Mouse (Mus musculus) stomach, embryonic 15.5 days (tissue): Measurements from ENCODE around the gene Vcp. TPM values are rescaled to one million over a fixed set of nuclear protein-coding genes. Genes with fewer than 3 reads are reported as not detected.
A peak's percentile ranks its signal among the peaks of the same experiment; 100 is the strongest.

Experiments used
- ATAC-seq: fragments of 200-750 bp; cut with Nextera tagmentation; 2 replicates; pipeline ENCODE4 v1.8.0; 2017; ENCODE audit warnings: low read depth, moderate number of reproducible peaks, moderate TSS enrichment; ENCODE audit not compliant: insufficient read depth, low FRiP score
- H3K27ac ChIP-seq: fragments of 300-500 bp; sonication (generic); 2 replicates; pipeline ENCODE4 v1.5.1; 2015; ENCODE audit warnings: mild to moderate bottlenecking, inconsistent platforms
- H3K27me3 ChIP-seq: fragments of 300-500 bp; sonication (generic); replicated peaks from 2 replicates; pipeline ENCODE4 v1.6.1; 2015; ENCODE audit warnings: inconsistent platforms
- H3K36me3 ChIP-seq: fragments of 300-500 bp; sonication (generic); 2 replicates; pipeline ENCODE4 v1.6.1; 2015; ENCODE audit warnings: inconsistent platforms
- H3K4me1 ChIP-seq: fragments of 300-500 bp; sonication (generic); 2 replicates; pipeline ENCODE4 v1.6.1; 2015; ENCODE audit warnings: inconsistent platforms
- H3K4me2 ChIP-seq: fragments of 300-500 bp; sonication (generic); 2 replicates; pipeline ENCODE4 v1.6.1; 2015; ENCODE audit warnings: mild to moderate bottlenecking, inconsistent platforms
- H3K4me3 ChIP-seq: fragments of 300-500 bp; sonication (generic); replicated peaks from 2 replicates; pipeline ENCODE4 v1.5.1; 2015; ENCODE audit warnings: inconsistent platforms
- H3K9ac ChIP-seq: fragments of 300-500 bp; sonication (generic); 2 replicates; pipeline ENCODE4 v1.6.1; 2015; ENCODE audit warnings: inconsistent platforms
- H3K9me3 ChIP-seq: fragments of 300-500 bp; sonication (generic); 2 replicates; pipeline ENCODE4 v1.6.1; 2016; ENCODE audit warnings: inconsistent platforms
- WGBS: fragments of 180-500 bp; shearing (Covaris S2); methylation state at CpG from one replicate; pipeline ENCODE4 v1.1.7; 2015; 5-methylcytosine and 5-hydroxymethylcytosine counted together
- polyA plus RNA-seq: library from polyadenylated mRNA; unstranded; fragments of >200 nt; fragmentation: Nextera tagmentation; extraction: Ambion mirVana; gene quantifications from 2 replicates; pipeline ENCODE4 v1.2.1, GENCODE M21; 2015

The Vcp gene
- polyA plus RNA-seq, 1 experiment from 2014 or later, result 430 TPM

GRCm38 (mm10) chr4:43025084-43025960, 25.0 kb upstream of the Vcp start, which contains the start of gene Pigo:
Pigo (minus strand) TSS chr4:43025819.
- 5% methylated on average over 42 of the region's 42 CpGs for WGBS
- H3K9ac ChIP-seq, result peak within 1 kb of the TSS; percentile 51
- peaks cover 12% of the 10 kb centered on the region for H3K4me1 ChIP-seq
- H3K4me2 ChIP-seq, result peak within 1 kb of the TSS; percentile 70
- H3K4me3 ChIP-seq, result peak within 1 kb of the TSS; percentile 64
- H3K9me3 ChIP-seq, result no peaks in the 10 kb centered on the region
- no peaks in the 10 kb centered on the region for H3K27me3 ChIP-seq
- ATAC-seq, result peak; percentile 93
- peaks cover 32% of the 10 kb centered on the region for H3K36me3 ChIP-seq
- H3K27ac ChIP-seq, result peak within 1 kb of the TSS; percentile 92

DNA sequence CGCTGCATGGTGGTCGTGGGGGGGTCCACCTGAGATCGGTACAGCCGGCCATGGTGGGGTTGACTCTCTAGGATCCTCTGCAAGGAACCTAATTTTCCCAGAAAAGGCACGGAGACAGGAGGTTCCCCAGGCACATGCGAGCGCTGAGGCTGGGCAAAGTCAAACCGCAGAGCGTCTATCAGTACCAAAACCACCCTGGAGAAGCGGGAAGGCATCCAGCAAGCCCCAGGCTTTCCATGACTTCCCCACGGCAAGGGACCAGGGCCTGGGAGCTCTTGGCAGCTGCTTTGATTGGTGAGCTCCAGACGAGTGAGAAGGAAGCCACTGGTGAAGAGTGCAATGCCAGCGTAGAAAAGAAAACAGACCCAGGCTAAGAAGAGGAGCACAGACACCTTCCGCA, 24.4 kb upstream of the Vcp start:
- peak overlapping the region; percentile 47; the same call in 1 of the 2 replicates for H3K9ac ChIP-seq
- 77% methylated on average over 14 of the region's 14 CpGs for WGBS
- peaks cover 32% of the 10 kb centered on the region for H3K36me3 ChIP-seq
- ATAC-seq, result no peak
- H3K4me2 ChIP-seq, result peak overlapping the region; percentile 70
- peak overlapping the region; percentile 92; the same call in 1 of the 2 replicates for H3K27ac ChIP-seq
- H3K4me3 ChIP-seq, result peak overlapping the region; percentile 64
- peaks cover 8% of the 10 kb centered on the region for H3K4me1 ChIP-seq
- H3K9me3 ChIP-seq, result no peaks in the 10 kb centered on the region
- H3K27me3 ChIP-seq, result no peaks in the 10 kb centered on the region

DNA sequence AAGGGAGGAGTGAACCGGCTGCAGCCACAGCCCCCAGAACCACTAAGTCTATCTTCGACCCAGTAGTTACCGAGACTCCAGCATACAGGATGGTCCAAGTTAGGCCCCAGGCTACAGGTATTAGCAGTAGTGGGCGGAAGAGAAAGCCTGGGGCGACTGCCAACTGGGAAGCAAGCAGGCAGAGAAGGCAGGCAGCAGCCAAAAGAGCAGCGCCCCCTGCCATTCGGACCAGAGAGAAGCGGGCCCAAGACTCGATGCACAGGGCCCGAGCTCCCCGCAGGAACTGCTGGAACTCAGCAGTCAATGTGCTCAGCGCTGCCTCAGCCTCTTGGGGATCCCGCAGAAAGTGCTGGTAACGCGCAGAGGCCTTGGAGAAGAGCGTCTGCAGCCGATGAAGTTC, 21.0 kb upstream of the Vcp start:
- no peak overlapping the region for H3K4me3 ChIP-seq
- H3K4me2 ChIP-seq, result no peak overlapping the region
- WGBS, result 77% methylated on average over 17 of the region's 17 CpGs
- no peaks in the 10 kb centered on the region for H3K27me3 ChIP-seq
- peaks cover 8% of the 10 kb centered on the region for H3K4me1 ChIP-seq
- no peak overlapping the region for H3K9ac ChIP-seq
- peaks cover 27% of the 10 kb centered on the region for H3K36me3 ChIP-seq
- H3K27ac ChIP-seq, result no peak overlapping the region
- no peaks in the 10 kb centered on the region for H3K9me3 ChIP-seq
- no peak for ATAC-seq

- no peak overlapping the region for H3K4me2 ChIP-seq
- H3K9ac ChIP-seq, result no peak overlapping the region
- peaks cover 27% of the 10 kb centered on the region for H3K36me3 ChIP-seq
These were observed 20.6 kb upstream of the Vcp start for GRCm38 (mm10) chr4:43020876-43021275.

GRCm38 (mm10) chr4:43019641-43020465, 19.5 kb upstream of the Vcp start:
- Histone ChIP-seq H3K9ac (no peak overlapping the region), H3K4me3 (no peak overlapping the region), H3K36me3 (peaks cover 27% of the 10 kb centered on the region), H3K9me3 (no peaks in the 10 kb centered on the region), H3K27me3 (no peaks in the 10 kb centered on the region), H3K27ac (no peak overlapping the region), H3K4me2 (no peak overlapping the region), H3K4me1 (peaks cover 6% of the 10 kb centered on the region)
- no peak for ATAC-seq
- WGBS, result 90% methylated on average over 23 of the region's 23 CpGs

More at GRCm38 (mm10) chr4:43020876-43021275, 20.6 kb upstream of the Vcp start:
- no peak overlapping the region for H3K27ac ChIP-seq
- H3K4me1 ChIP-seq, result peaks cover 8% of the 10 kb centered on the region
- H3K4me3 ChIP-seq, result no peak overlapping the region
- ATAC-seq, result no peak
- no peaks in the 10 kb centered on the region for H3K27me3 ChIP-seq
- H3K9me3 ChIP-seq, result no peaks in the 10 kb centered on the region
- 84% methylated on average over 16 of the region's 16 CpGs for WGBS

DNA sequence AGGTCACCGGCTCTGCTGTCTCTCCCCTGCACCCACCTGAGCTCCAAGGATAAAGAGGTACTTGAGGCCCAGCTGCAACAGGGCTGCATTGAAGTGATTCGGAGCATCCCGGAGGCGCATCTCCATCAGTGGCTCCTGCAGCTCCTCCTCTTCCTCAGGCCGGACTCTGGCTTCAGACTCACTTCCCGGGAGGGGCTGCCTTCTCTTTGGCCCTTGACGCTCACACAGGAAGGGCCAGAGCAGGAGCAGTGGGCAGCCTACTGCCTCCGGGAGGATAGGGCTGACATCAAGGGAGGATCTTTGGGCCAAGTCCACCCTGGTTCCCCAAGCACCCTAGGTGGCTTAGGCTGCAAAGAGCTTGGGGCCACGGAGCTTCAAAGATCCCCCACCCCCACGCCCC, 18.9 kb upstream of the Vcp start:
- Histone ChIP-seq H3K27ac (no peak overlapping the region), H3K4me1 (no peaks in the 10 kb centered on the region), H3K9ac (no peak overlapping the region), H3K27me3 (no peaks in the 10 kb centered on the region), H3K4me2 (no peak overlapping the region), H3K9me3 (no peaks in the 10 kb centered on the region), H3K36me3 (peaks cover 27% of the 10 kb centered on the region), H3K4me3 (no peak overlapping the region)
- no peak for ATAC-seq
- WGBS, result 89% methylated on average over 10 of the region's 10 CpGs

DNA sequence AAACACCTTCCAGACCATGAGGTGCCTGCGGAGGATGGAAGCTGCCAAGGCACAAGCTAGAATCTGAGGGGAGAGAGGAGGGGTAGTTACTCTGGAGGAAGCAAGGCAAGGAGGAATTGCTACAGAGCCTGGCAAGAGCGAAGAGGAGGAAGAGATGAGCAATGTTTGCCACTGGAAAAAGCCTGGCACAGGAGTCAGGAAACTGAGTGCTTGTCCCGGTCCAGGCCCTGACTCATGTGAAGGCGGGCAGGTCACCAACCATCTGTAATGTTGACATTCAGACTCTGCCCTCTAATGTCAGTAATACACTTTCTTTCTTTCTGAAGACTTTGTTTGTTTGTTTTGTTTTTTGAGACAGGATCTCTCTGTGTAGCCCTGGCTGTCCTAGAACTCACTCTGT, 17.8 kb upstream of the Vcp start:
- no peaks in the 10 kb centered on the region for H3K4me1 ChIP-seq
- H3K9me3 ChIP-seq, result no peaks in the 10 kb centered on the region
- peaks cover 27% of the 10 kb centered on the region for H3K36me3 ChIP-seq
- H3K4me2 ChIP-seq, result no peak overlapping the region
- H3K27ac ChIP-seq, result no peak overlapping the region
- H3K9ac ChIP-seq, result no peak overlapping the region
- H3K4me3 ChIP-seq, result no peak overlapping the region
- WGBS, result 92% methylated on average over 4 of the region's 4 CpGs
- ATAC-seq, result no peak
- no peaks in the 10 kb centered on the region for H3K27me3 ChIP-seq

- H3K4me2 ChIP-seq, result no peak overlapping the region
- no peak overlapping the region for H3K4me3 ChIP-seq
- 94% methylated on average over 1 of the region's 1 CpGs for WGBS
- H3K4me1 ChIP-seq, result peaks cover 12% of the 10 kb centered on the region; the same call in 1 of the 2 replicates
- no peaks in the 10 kb centered on the region for H3K27me3 ChIP-seq
- no peak overlapping the region for H3K9ac ChIP-seq
- no peak overlapping the region for H3K27ac ChIP-seq
- ATAC-seq, result no peak
- H3K36me3 ChIP-seq, result no peaks in the 10 kb centered on the region
- no peaks in the 10 kb centered on the region for H3K9me3 ChIP-seq
These were observed 11.8 kb upstream of the Vcp start for GRCm38 (mm10) chr4:43012091-43012490.

DNA sequence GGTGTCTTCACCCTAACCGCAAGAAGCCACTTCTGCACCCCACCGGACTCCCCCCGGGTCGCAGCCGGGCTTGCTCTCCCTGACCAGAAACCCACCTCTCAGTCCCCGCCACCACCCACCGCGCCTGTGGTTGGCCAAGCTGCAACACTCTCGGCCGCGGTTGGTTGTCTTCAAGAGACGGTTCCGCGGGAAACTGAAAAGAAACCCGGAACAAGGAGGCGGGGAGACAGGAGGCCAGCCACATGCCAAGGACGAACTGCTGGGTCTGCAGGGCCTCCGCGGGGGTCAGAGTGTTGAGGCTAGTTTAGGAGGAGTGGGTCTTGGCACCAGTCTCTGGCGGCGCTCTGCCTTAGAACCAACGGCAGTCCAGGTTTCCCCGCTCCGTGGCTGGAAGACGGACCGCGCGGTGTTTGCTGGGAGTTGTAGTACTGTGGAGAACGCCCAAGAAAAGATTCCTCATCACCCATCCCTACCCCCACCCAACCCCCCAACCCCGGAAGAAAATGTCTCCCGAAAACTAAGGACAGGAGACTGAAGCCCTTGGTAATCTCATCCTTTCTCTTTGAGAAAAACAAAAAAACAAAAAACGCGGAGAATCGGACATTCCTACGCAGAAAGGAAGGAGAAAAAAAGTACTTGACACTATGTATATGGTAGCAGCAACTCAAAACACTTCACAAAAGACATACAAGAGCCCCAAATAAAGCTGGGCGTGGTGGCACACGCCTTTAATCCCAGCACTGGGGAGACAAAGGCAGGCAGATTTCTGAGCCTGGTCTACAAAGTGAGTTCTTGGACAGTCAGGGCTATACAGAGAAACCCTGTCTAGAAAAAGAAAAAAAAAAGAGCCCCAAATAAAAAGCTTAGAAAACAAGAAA, 10.1 kb upstream of the Vcp start, which contains the start of gene Fancg:
Fancg (minus strand) TSS at position 346 of the 878 bp plus-strand sequence.
- peak within 1 kb of the TSS; percentile 57 for H3K9ac ChIP-seq
- peak; percentile 89 for ATAC-seq
- no peaks in the 10 kb centered on the region for H3K27me3 ChIP-seq
- WGBS, result 1% methylated on average over 37 of the region's 37 CpGs
- H3K9me3 ChIP-seq, result no peaks in the 10 kb centered on the region
- H3K4me2 ChIP-seq, result peak within 1 kb of the TSS; percentile 69
- H3K36me3 ChIP-seq, result no peaks in the 10 kb centered on the region
- no peak within 1 kb of the TSS for H3K27ac ChIP-seq
- H3K4me1 ChIP-seq, result peaks cover 12% of the 10 kb centered on the region; the same call in 1 of the 2 replicates
- peak within 1 kb of the TSS; percentile 89 for H3K4me3 ChIP-seq

GRCm38 (mm10) chr4:43005765-43006164, 5.5 kb upstream of the Vcp start:
- Histone ChIP-seq H3K36me3 (no peaks in the 10 kb centered on the region), H3K9me3 (no peaks in the 10 kb centered on the region), H3K27me3 (no peaks in the 10 kb centered on the region), H3K9ac (no peak overlapping the region), H3K4me2 (no peak overlapping the region), H3K4me1 (peaks cover 12% of the 10 kb centered on the region; the same call in 1 of the 2 replicates), H3K4me3 (no peak overlapping the region), H3K27ac (no peak overlapping the region)
- 58% methylated on average over 2 of the region's 2 CpGs for WGBS
- ATAC-seq, result no peak

GRCm38 (mm10) chr4:43004951-43005350, 4.6 kb upstream of the Vcp start:
- H3K27ac ChIP-seq, result no peak overlapping the region
- no peak for ATAC-seq
- no peak overlapping the region for H3K4me3 ChIP-seq
- H3K4me2 ChIP-seq, result no peak overlapping the region
- peaks cover 12% of the 10 kb centered on the region; the same call in 1 of the 2 replicates for H3K4me1 ChIP-seq
- WGBS, result 91% methylated on average over 3 of the region's 3 CpGs
- H3K9ac ChIP-seq, result no peak overlapping the region
- H3K27me3 ChIP-seq, result no peaks in the 10 kb centered on the region
- H3K9me3 ChIP-seq, result no peaks in the 10 kb centered on the region
- H3K36me3 ChIP-seq, result no peaks in the 10 kb centered on the region
